Mouse (Mus musculus) intestine, postnatal 0 days (tissue): ENCODE measurements around the gene Surf1. TPM values are rescaled to one million over a fixed set of nuclear protein-coding genes. Genes with fewer than 3 reads are reported as not detected.

Experiments used
- ATAC-seq: fragments of 200-750 bp; cut with Nextera tagmentation; 2 replicates; pipeline ENCODE4 v1.8.0; 2017; ENCODE audit warnings: mild to moderate bottlenecking, moderate TSS enrichment, moderate library complexity
- H3K27ac ChIP-seq: fragments of 300-500 bp; sonication (generic); 2 replicates; pipeline ENCODE4 v1.5.1; 2014; ENCODE audit warnings: mild to moderate bottlenecking, low read depth, low read length, moderate library complexity
- H3K27me3 ChIP-seq: fragments of 300-500 bp; sonication (generic); replicated peaks from 2 replicates; pipeline ENCODE4 v1.6.1; 2014; ENCODE audit warnings: low read length, mixed read lengths; ENCODE audit not compliant: control insufficient read depth, insufficient read depth
- H3K36me3 ChIP-seq: fragments of 300-500 bp; sonication (generic); 2 replicates; pipeline ENCODE4 v1.6.1; 2014; ENCODE audit warnings: mild to moderate bottlenecking, moderate library complexity; ENCODE audit not compliant: control insufficient read depth, insufficient read depth
- H3K4me1 ChIP-seq: fragments of 300-500 bp; sonication (generic); replicated peaks from 2 replicates; pipeline ENCODE4 v1.6.1; 2014; ENCODE audit warnings: antibody characterized with exemption, low read length, mixed read lengths; ENCODE audit not compliant: control insufficient read depth, insufficient read depth
- H3K4me2 ChIP-seq: fragments of 300-500 bp; sonication (generic); replicated peaks from 2 replicates; pipeline ENCODE4 v1.6.1; 2014; ENCODE audit warnings: low read depth, mild to moderate bottlenecking, moderate library complexity
- H3K4me3 ChIP-seq: fragments of 300-500 bp; sonication (generic); 2 replicates; pipeline ENCODE4 v1.5.1; 2014; ENCODE audit warnings: low read depth, low read length
- H3K9ac ChIP-seq: fragments of 300-500 bp; sonication (generic); 2 replicates; pipeline ENCODE4 v1.6.1; 2014; ENCODE audit warnings: mild to moderate bottlenecking, low read depth, low read length
- H3K9me3 ChIP-seq: fragments of 300-500 bp; sonication (generic); 2 replicates; pipeline ENCODE4 v1.6.1; 2016; ENCODE audit warnings: mixed run types; ENCODE audit not compliant: control insufficient read depth
- CTCF ChIP-seq: sonication (generic); IDR thresholded peaks from 2 replicates; pipeline ENCODE4 v1.5.1; 2016; ENCODE audit warnings: low read depth, mild to moderate bottlenecking, control low read depth, antibody characterized with exemption, moderate library complexity
- WGBS: fragments of 180-500 bp; shearing (Covaris S2); extraction: QIAGEN DNeasy Blood & Tissue Kit; methylation state at CpG from one replicate; pipeline ENCODE4 v1.1.7; 2014; 5-methylcytosine and 5-hydroxymethylcytosine counted together
- polyA plus RNA-seq: library from polyadenylated mRNA; unstranded; fragments of >200 nt; fragmentation: Nextera tagmentation; extraction: Ambion mirVana; gene quantifications from 2 replicates; pipeline ENCODE4 v1.2.1, GENCODE M21; 2015

Gene Surf1
- polyA plus RNA-seq, 1 experiment from 2014 or later: 65.3 TPM

GRCm38 (mm10) chr2:26909387-26909784 lies 6.9 kb downstream of the Surf1 start:
- H3K36me3 ChIP-seq: peaks cover 38% of the 10 kb centered on the region
- peak overlapping the region; percentile 83 for H3K4me2 ChIP-seq
- peak; percentile 50 for TF ChIP-seq CTCF
- no peak overlapping the region for H3K27ac ChIP-seq
- peaks cover 8% of the 10 kb centered on the region for H3K4me1 ChIP-seq
- peak overlapping the region; percentile 70 for H3K9ac ChIP-seq
- no peaks in the 10 kb centered on the region for H3K27me3 ChIP-seq
- peak overlapping the region; percentile 71 for H3K4me3 ChIP-seq
- ATAC-seq: no peak
- no peaks in the 10 kb centered on the region for H3K9me3 ChIP-seq

DNA sequence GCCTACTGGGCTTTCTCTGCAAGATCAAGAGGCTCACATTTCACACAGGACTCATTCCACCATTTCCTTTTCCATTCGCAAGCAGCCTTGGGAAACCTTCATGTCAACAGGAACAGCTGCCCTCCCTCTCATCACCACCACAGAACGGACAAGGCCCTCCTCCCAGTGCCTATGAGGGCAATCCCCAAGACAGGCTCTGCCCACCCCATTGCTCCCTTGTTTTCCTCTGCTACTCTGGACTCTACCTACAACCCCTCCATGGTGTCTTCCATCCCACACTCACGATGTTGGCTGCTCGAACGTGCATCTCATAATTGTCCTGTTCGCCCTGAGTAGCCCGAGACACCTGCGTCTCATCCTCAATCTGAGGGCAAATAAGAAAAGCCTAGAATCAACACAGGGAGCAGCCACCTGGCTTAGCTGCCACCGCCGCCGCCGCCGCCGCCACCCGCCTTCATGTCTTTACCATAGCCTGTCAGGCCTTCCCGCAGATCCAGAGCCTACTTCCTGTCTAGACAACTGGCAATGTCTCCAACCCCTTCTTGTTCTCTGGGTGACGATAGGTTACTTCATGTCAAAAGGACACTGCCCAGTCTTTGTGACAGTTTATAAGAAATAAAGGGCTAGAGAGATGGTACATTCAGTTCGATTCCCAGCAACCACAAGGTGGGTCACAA lies 7.5 kb downstream of the Surf1 start:
- WGBS: 44% methylated on average over 18 of the region's 18 CpGs

DNA sequence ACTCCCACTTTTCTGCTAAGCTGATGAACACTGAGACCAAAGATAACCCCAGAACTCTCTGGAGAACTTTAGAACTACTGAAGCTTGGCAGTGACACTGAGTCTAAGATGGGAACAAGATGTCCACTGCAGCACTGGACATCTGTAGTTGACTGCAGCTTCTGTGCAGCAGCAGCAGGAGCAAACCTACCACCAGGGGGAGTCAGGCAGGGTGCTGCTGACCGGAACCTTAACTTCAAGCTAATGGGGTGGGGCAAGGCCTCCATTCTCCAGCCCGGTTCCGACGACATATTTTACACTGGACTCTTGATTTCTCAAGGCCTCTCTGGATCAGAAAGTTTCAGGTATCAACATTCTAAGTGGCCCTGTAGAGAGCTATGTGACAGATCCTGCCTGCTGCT lies 9.2 kb downstream of the Surf1 start:
- no peaks in the 10 kb centered on the region for H3K27me3 ChIP-seq
- peaks cover 15% of the 10 kb centered on the region; the same call in 1 of the 2 replicates for H3K36me3 ChIP-seq
- no peak for ATAC-seq
- H3K4me1 ChIP-seq: peaks cover 7% of the 10 kb centered on the region
- no peak overlapping the region for H3K9ac ChIP-seq
- H3K27ac ChIP-seq: no peak overlapping the region
- H3K4me3 ChIP-seq: no peak overlapping the region
- WGBS: 34% methylated on average over 4 of the region's 4 CpGs
- TF ChIP-seq CTCF: peak; percentile 89
- H3K4me2 ChIP-seq: no peak overlapping the region
- H3K9me3 ChIP-seq: no peaks in the 10 kb centered on the region

More for the DNA sequence above, 7.5 kb downstream of the Surf1 start:
- Histone ChIP-seq H3K4me1 (peaks cover 8% of the 10 kb centered on the region), H3K27ac (no peak overlapping the region; the same call in 1 of the 2 replicates), H3K4me2 (peak overlapping the region; percentile 83), H3K27me3 (no peaks in the 10 kb centered on the region), H3K9ac (peak overlapping the region; percentile 70), H3K36me3 (peaks cover 32% of the 10 kb centered on the region), H3K4me3 (peak overlapping the region; percentile 71; the same call in 1 of the 2 replicates), H3K9me3 (no peaks in the 10 kb centered on the region)
- TF ChIP-seq CTCF: no peak
- ATAC-seq: no peak

DNA sequence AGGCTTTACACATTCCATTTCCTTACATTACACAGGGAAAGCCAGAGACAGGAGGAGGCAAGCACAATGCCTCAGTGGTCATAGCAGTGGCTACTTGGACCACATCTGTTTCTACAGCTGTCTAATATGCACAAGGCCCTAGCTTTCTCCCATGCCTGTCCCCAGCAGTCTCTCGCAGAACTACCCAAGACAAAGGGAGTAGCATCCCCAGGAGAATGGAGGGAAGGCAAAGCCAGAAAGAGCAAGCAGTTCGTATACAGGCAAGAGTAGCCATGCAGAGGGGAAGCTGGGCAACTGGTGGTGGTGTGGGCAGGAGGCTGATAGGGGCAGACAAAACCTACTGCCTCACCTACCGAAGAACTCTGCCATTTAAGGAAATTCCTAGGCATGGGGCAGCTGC lies 9.9 kb downstream of the Surf1 start:
- 96% methylated on average over 3 of the region's 3 CpGs for WGBS
- H3K4me3 ChIP-seq: no peak overlapping the region
- no peak for ATAC-seq

GRCm38 (mm10) chr2:26905936-26906335 lies 10.4 kb downstream of the Surf1 start:
- no peak overlapping the region for H3K9ac ChIP-seq
- H3K4me2 ChIP-seq: no peak overlapping the region
- peaks cover 14% of the 10 kb centered on the region; the same call in 1 of the 2 replicates for H3K36me3 ChIP-seq
- no peak overlapping the region for H3K4me3 ChIP-seq
- H3K4me1 ChIP-seq: peaks cover 10% of the 10 kb centered on the region; the same call in 1 of the 2 replicates
- no peaks in the 10 kb centered on the region for H3K9me3 ChIP-seq
- no peaks in the 10 kb centered on the region for H3K27me3 ChIP-seq
- no peak for ATAC-seq
- H3K27ac ChIP-seq: no peak overlapping the region
- TF ChIP-seq CTCF: no peak
- WGBS: 90% methylated on average over 2 of the region's 2 CpGs

More for the DNA sequence above, 9.9 kb downstream of the Surf1 start:
- no peak overlapping the region for H3K27ac ChIP-seq
- peaks cover 14% of the 10 kb centered on the region; the same call in 1 of the 2 replicates for H3K36me3 ChIP-seq
- H3K4me2 ChIP-seq: no peak overlapping the region
- no peak overlapping the region for H3K9ac ChIP-seq
- no peak for TF ChIP-seq CTCF
- no peaks in the 10 kb centered on the region for H3K9me3 ChIP-seq
- peaks cover 9% of the 10 kb centered on the region; the same call in 1 of the 2 replicates for H3K4me1 ChIP-seq
- no peaks in the 10 kb centered on the region for H3K27me3 ChIP-seq

DNA sequence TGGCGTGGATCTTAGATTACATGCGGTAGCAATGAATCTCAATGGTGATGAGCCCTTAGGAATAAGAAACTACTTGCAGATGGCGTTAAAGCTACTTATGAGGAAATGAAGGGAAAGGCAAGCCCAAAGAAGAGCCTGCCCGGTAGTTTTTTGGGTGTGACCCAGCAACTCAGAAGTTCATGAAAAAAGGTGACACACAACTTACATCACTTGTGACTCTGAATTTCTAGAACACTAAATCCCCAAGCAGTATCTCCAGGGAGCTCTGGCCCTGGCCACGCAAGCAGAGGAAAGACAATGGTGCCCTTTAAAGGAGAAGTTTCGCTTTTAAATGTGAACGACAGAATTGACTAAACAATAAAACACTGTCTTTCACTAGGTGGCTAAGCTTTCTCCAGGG lies 13.0 kb downstream of the Surf1 start:
- Histone ChIP-seq H3K27me3 (no peaks in the 10 kb centered on the region), H3K4me3 (peak overlapping the region; percentile 79), H3K9me3 (no peaks in the 10 kb centered on the region), H3K36me3 (peaks cover 30% of the 10 kb centered on the region), H3K4me1 (peaks cover 7% of the 10 kb centered on the region; the same call in 1 of the 2 replicates), H3K4me2 (peak overlapping the region; percentile 89), H3K27ac (peak overlapping the region; percentile 84), H3K9ac (peak overlapping the region; percentile 71)
- ATAC-seq: no peak
- WGBS: 8% methylated on average over 7 of the region's 7 CpGs
- TF ChIP-seq CTCF: no peak
